Mouse (Mus musculus): ENCODE measurements around the gene Bpnt1. TPM values are rescaled to one million over a fixed set of nuclear protein-coding genes. Genes with fewer than 3 reads are reported as not detected.

The Bpnt1 gene
- polyA plus RNA-seq, 1 experiment from 2014 or later: 64.0 TPM

GRCm38 (mm10) chr1:185333651-185334050 is 1.7 kb downstream of the Bpnt1 start:
- WGBS: 68% methylated on average over 5 of the region's 5 CpGs
- Histone ChIP-seq H3K9ac (ENCODE audit: low read length) (no peak overlapping the region), H3K27me3 (ENCODE audit: control insufficient read depth, insufficient read depth, low read length) (no peaks in the 10 kb centered on the region), H3K4me1 (replicated peaks; ENCODE audit: control insufficient read depth, insufficient read depth) (no peaks in the 10 kb centered on the region), H3K4me3 (ENCODE audit: low read depth, low read length) (no peak overlapping the region), H3K9me3 (ENCODE audit: control insufficient read depth, low read length) (no peaks in the 10 kb centered on the region), H3K27ac (replicated peaks) (no peak overlapping the region), H3K36me3 (ENCODE audit: control insufficient read depth, insufficient read depth, low read length) (no peaks in the 10 kb centered on the region), H3K4me2 (replicated peaks; ENCODE audit: low read depth) (no peak overlapping the region)
- TF ChIP-seq EP300 (optimal IDR thresholded peaks at IDR 0.05): no peak
- no peak for TF ChIP-seq CTCF (IDR thresholded peaks at IDR 0.05; ENCODE audit: low read depth)
- no peak for DNase-seq (ENCODE audit: low spot score)
- ATAC-seq (ENCODE audit: low FRiP score, low TSS enrichment): no peak

DNA sequence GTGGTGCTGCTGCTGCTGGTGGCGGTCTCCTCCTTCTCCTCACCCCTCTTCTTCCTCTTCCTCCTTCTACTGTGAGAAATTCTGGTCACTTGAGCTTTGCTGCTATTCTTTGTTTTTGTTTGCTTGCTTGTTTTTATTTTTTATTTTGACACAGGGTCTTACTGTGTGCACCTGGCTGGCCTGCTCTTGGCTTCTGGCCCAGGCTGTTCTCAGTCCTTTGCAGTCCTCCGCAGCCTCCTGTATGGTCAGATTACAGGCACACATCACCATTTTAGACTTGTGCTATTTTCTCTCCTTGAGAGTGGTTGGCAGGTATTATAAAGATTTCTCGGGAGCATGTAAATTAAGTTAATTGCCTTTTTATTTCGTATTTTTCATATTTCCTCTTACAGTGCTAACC is 2.2 kb downstream of the Bpnt1 start:
- no peak for ATAC-seq (ENCODE audit: low FRiP score, low TSS enrichment)
- 87% methylated on average over 4 of the region's 4 CpGs for WGBS
- no peak overlapping the region for H3K27ac ChIP-seq (replicated peaks)
- H3K4me1 ChIP-seq (replicated peaks; ENCODE audit: control insufficient read depth, insufficient read depth): no peaks in the 10 kb centered on the region
- TF ChIP-seq EP300 (optimal IDR thresholded peaks at IDR 0.05): no peak
- no peak for TF ChIP-seq CTCF (IDR thresholded peaks at IDR 0.05; ENCODE audit: low read depth)
- H3K4me3 ChIP-seq (ENCODE audit: low read depth, low read length): no peak overlapping the region
- H3K9ac ChIP-seq (ENCODE audit: low read length): no peak overlapping the region
- H3K4me2 ChIP-seq (replicated peaks; ENCODE audit: low read depth): no peak overlapping the region
- no peaks in the 10 kb centered on the region for H3K27me3 ChIP-seq (ENCODE audit: control insufficient read depth, insufficient read depth, low read length)
- no peak for DNase-seq (ENCODE audit: low spot score)
- no peaks in the 10 kb centered on the region for H3K9me3 ChIP-seq (ENCODE audit: control insufficient read depth, low read length)
- no peaks in the 10 kb centered on the region for H3K36me3 ChIP-seq (ENCODE audit: control insufficient read depth, insufficient read depth, low read length)

GRCm38 (mm10) chr1:185335231-185335765 is 3.3 kb downstream of the Bpnt1 start:
- no peaks in the 10 kb centered on the region for H3K4me1 ChIP-seq (replicated peaks; ENCODE audit: control insufficient read depth, insufficient read depth)
- DNase-seq (ENCODE audit: low spot score) (no peak), ATAC-seq (ENCODE audit: low FRiP score, low TSS enrichment) (no peak)
- no peaks in the 10 kb centered on the region; the same call in 1 of the 2 replicates for H3K36me3 ChIP-seq (ENCODE audit: control insufficient read depth, insufficient read depth, low read length)
- H3K27ac ChIP-seq (replicated peaks): no peak overlapping the region
- H3K9me3 ChIP-seq (ENCODE audit: control insufficient read depth, low read length): no peaks in the 10 kb centered on the region
- H3K27me3 ChIP-seq (ENCODE audit: control insufficient read depth, insufficient read depth, low read length): no peaks in the 10 kb centered on the region
- WGBS: 67% methylated on average over 6 of the region's 6 CpGs
- no peak overlapping the region for H3K4me2 ChIP-seq (replicated peaks; ENCODE audit: low read depth)
- TF ChIP-seq EP300 (optimal IDR thresholded peaks at IDR 0.05) (no peak), CTCF (IDR thresholded peaks at IDR 0.05; ENCODE audit: low read depth) (no peak)
- no peak overlapping the region for H3K9ac ChIP-seq (ENCODE audit: low read length)
- H3K4me3 ChIP-seq (ENCODE audit: low read depth, low read length): no peak overlapping the region

DNA sequence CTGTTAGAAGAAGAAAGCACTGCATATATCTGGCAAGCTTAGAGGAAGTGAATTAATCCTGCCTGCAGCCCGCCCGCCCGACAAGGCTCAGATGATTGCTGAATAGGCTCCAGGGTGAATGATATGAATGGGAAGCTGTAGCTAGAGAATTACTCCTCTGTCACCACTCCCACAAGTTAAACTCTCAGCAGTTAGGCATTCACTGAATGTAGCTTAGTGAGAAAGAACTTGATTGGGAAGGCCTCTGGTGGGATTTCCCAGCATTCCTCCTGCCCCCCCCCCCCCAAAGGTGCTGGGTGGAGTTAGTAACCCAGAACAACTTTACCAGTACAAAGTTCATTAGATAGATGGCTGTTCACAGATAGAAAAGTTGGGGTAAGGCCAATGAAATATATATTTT is 4.6 kb downstream of the Bpnt1 start:
- ATAC-seq (ENCODE audit: low FRiP score, low TSS enrichment) (peak; percentile 67), DNase-seq (ENCODE audit: low spot score) (peak; percentile 69)
- no peaks in the 10 kb centered on the region; the same call in 1 of the 2 replicates for H3K36me3 ChIP-seq (ENCODE audit: control insufficient read depth, insufficient read depth, low read length)
- no peak overlapping the region for H3K4me3 ChIP-seq (ENCODE audit: low read depth, low read length)
- no peaks in the 10 kb centered on the region for H3K4me1 ChIP-seq (replicated peaks; ENCODE audit: control insufficient read depth, insufficient read depth)
- H3K4me2 ChIP-seq (replicated peaks; ENCODE audit: low read depth): no peak overlapping the region
- H3K27me3 ChIP-seq (ENCODE audit: control insufficient read depth, insufficient read depth, low read length): no peaks in the 10 kb centered on the region
- H3K9ac ChIP-seq (ENCODE audit: low read length): no peak overlapping the region
- 18% methylated on average over 3 of the region's 3 CpGs for WGBS
- no peak overlapping the region for H3K27ac ChIP-seq (replicated peaks)
- TF ChIP-seq CTCF (IDR thresholded peaks at IDR 0.05; ENCODE audit: low read depth) (no peak), EP300 (optimal IDR thresholded peaks at IDR 0.05) (no peak)
- H3K9me3 ChIP-seq (ENCODE audit: control insufficient read depth, low read length): no peaks in the 10 kb centered on the region

- WGBS: 95% methylated on average over 4 of the region's 4 CpGs
- TF ChIP-seq EP300 (optimal IDR thresholded peaks at IDR 0.05) (no peak), CTCF (IDR thresholded peaks at IDR 0.05; ENCODE audit: low read depth) (no peak)
- DNase-seq (ENCODE audit: low spot score) (no peak), ATAC-seq (ENCODE audit: low FRiP score, low TSS enrichment) (no peak)
- H3K36me3 ChIP-seq (ENCODE audit: control insufficient read depth, insufficient read depth, low read length): peaks cover 10% of the 10 kb centered on the region
- no peak overlapping the region for H3K27ac ChIP-seq (replicated peaks)
- no peak overlapping the region for H3K4me2 ChIP-seq (replicated peaks; ENCODE audit: low read depth)
- H3K4me1 ChIP-seq (replicated peaks; ENCODE audit: control insufficient read depth, insufficient read depth): no peaks in the 10 kb centered on the region
- H3K9ac ChIP-seq (ENCODE audit: low read length): no peak overlapping the region
- no peaks in the 10 kb centered on the region for H3K9me3 ChIP-seq (ENCODE audit: control insufficient read depth, low read length)
- no peak overlapping the region for H3K4me3 ChIP-seq (ENCODE audit: low read depth, low read length)
- H3K27me3 ChIP-seq (ENCODE audit: control insufficient read depth, insufficient read depth, low read length): no peaks in the 10 kb centered on the region
These were observed 10.5 kb downstream of the Bpnt1 start for GRCm38 (mm10) chr1:185342441-185342840.

- ATAC-seq (ENCODE audit: low FRiP score, low TSS enrichment) (no peak), DNase-seq (ENCODE audit: low spot score) (no peak)
- no peak overlapping the region for H3K9ac ChIP-seq (ENCODE audit: low read length)
- H3K27me3 ChIP-seq (ENCODE audit: control insufficient read depth, insufficient read depth, low read length): no peaks in the 10 kb centered on the region
- 85% methylated on average over 8 of the region's 8 CpGs for WGBS
- H3K4me1 ChIP-seq (replicated peaks; ENCODE audit: control insufficient read depth, insufficient read depth): no peaks in the 10 kb centered on the region
- TF ChIP-seq CTCF (IDR thresholded peaks at IDR 0.05; ENCODE audit: low read depth) (peak; percentile 54), EP300 (optimal IDR thresholded peaks at IDR 0.05) (no peak)
- H3K36me3 ChIP-seq (ENCODE audit: control insufficient read depth, insufficient read depth, low read length): peaks cover 13% of the 10 kb centered on the region
- no peak overlapping the region for H3K4me3 ChIP-seq (ENCODE audit: low read depth, low read length)
- H3K27ac ChIP-seq (replicated peaks): no peak overlapping the region
- H3K9me3 ChIP-seq (ENCODE audit: control insufficient read depth, low read length): no peaks in the 10 kb centered on the region
- no peak overlapping the region for H3K4me2 ChIP-seq (replicated peaks; ENCODE audit: low read depth)
These were observed 11.5 kb downstream of the Bpnt1 start for GRCm38 (mm10) chr1:185343422-185343821.
